Mouse (Mus musculus) thymus, postnatal 4 days (tissue): Measurements from ENCODE around the gene Trib3.

Experiments used
- DNase-seq: peaks from one replicate; pipeline ENCODE4 v3.0.0; 2021

Gene Trib3

DNA sequence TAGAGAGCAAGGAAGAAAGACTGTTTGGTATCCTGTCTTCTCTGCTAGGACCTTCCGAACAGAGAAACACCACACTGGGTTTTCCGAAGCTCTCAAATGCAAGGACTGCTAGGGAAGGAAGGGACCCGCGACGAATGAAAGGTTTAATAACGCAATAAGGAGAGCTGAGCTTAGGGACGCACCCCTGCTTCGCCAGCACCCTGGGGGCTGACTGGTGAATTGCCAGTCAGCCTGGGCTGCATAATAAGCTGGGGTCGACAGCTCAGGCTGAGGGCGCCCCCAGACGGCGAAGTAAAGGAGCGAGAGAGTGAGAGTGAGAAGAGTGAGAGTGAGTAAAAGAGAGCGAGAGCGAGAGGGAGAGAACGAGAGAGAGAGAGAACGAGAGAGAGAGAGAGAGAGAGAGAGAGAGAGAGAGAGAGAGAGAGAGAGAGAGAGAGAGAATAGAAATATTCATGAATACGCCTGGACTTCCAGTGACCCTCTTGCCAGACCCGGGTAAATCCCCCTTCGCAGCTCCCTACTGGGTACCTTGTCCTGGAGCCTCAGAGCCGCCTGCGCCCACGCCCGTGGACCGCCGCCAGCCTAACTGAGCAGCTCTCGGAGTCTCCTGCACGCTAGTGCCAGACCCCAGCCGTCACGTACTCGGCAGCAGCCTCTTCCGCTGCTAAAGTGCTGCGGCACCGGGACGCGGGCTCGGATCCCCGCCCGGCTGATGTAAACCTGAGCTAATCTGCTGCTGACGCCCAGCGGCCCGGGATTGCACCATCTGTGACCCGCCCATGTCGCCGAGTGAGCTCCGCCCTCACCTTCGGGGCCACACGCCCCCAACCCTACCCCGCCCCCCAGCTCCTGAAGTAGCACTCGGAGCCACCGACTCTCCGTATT lies at the start of gene Trib3:
Trib3 (minus strand) TSS at position 704 of the 885 bp plus-strand sequence.
- peak; percentile 95 for DNase-seq

GRCm38 (mm10) chr2:152393225-152394017 lies 49.6 kb upstream of the Trib3 start:
- DNase-seq: no peak

DNA sequence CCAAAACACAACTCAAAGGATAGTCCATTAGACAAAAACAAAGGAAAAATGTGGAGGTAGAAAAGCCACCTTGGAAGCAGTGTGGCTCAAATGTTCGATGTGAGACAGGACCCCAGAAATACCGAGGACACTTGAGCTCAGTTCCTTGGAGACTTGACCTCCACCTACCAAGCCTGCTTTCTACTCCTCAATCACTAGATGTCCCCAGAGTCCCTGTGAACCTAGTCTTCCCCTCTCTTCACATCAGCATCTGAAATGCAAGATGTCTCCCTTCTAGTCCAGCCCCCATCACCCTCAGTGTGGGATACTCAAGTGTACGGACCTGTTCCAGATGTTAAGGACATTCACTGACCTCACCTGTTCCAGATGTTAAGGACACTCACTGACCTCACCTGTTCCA lies 49.0 kb upstream of the Trib3 start:
- DNase-seq: peak; percentile 25

GRCm38 (mm10) chr2:152384191-152384590 lies 40.4 kb upstream of the Trib3 start:
- no peak for DNase-seq

GRCm38 (mm10) chr2:152376345-152376741 lies 32.5 kb upstream of the Trib3 start, which contains the start of gene Nrsn2:
TSS of gene Nrsn2 (minus strand) at chr2:152376638.
- DNase-seq: no peak

- no peak for DNase-seq
These were observed 32.0 kb upstream of the Trib3 start for GRCm38 (mm10) chr2:152375652-152376344.

GRCm38 (mm10) chr2:152373547-152373946 lies 29.7 kb upstream of the Trib3 start:
- no peak for DNase-seq

- DNase-seq: no peak
These were observed 28.8 kb upstream of the Trib3 start for GRCm38 (mm10) chr2:152372661-152373060.

DNA sequence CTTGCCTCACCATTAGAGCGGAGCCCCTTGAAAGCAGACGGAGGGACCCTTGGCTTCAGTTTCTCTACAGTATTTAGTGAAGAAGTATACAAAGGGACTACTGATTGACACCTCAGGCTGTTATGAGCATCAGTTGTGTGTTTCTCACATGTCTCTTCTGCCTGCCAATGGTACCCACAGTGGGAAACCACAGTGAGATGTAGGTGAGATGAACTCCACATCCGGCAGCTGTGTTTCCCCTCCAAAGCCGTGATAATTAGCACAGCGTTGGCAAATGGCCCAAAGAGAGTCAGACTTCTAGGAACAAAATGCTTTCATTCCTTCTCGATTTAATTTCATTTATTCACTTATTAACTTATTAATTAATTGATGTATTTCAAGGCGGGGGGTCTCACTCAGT lies 28.3 kb upstream of the Trib3 start:
- peak; percentile 64 for DNase-seq

DNA sequence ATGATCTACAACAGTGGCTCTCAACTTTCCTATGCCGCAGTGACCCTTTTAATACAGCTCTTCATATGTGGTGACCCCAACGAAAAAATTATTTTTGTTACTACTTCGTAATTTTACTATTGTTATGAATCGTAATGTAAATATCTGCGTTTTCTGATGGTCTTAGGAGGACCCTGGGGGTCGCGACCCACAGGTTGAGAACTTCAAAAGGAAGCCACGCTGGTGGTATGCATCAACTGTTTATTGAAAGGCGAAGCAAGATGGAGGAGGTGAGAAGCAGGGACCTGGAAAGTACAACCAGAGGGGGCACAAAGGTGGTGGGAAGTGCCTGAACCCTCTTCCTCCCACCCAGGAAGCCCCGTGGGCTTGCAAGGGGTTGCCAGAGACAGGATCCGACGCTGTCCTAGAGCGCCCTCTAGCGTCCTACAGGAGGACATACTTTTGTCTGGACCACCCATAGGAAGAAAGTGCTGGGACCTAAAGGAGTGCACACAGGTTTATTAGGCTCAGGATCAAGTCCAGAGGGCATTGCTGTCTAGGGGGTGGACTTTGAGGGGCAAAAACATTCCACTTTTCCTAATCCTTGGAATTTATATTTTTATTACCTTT lies 24.8 kb upstream of the Trib3 start:
- DNase-seq: peak; percentile 79

DNA sequence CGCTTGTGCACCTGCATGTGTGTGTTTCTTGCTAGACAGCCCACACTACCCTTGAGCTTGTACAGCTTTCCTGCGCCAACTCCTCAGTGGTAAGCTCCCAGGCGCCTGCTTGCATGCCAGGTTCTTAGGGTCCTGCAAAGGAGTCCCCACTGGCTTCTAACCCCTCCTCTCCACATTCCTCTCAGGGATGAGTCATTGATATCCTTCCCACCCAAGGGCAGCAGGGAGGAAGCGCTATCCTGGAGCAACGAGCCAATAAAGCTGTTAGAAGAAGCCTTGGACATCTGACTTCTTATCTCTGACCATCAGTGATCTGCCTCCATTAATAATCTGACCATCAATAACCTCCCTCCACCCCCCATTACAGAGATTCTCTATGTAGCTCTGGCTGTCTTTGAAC lies 24.1 kb upstream of the Trib3 start:
- DNase-seq: no peak

DNA sequence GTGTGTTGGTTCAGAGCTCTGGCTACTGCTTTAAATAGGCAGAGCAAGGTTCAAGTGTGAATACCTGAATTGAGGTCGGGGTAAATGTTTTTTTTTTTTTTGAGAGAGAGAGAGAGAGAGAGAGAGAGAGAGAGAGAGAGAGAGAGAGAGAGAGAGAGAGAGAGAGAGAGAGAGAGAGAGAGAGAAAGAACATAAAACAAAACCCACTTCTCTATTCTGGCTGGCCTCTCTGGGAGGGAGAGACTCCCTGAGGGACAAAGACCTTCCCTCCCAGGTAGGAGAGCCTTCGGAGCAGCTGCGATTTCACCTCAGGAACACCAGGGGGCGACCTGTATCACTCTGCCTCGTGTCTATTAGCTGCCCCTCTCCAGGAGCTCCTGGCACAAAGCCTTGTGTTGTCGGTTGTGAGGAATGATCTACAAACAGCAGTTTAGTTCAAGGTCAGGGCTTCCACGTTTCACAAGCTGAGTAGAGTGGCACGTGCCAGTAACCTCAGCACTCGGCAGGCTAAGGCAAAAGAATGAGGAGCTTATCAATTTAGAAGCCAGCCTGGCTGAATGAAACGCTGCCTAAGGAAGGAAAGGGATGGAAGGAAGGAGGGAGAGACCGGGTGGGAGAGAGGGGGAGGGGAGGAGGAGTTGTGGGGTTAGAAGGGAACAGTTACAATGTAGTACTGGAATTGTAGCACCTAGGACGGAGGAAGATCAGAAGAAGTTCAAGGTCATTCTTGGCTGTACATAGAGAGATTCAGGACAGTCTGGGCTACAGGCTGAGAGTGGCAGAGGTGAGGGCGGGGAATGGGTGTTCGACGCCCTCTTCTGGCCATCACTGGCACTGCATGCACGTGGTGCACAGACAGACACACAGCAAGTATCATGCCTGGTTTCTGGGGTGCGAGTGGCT lies 19.7 kb upstream of the Trib3 start:
- peak; percentile 80 for DNase-seq

DNA sequence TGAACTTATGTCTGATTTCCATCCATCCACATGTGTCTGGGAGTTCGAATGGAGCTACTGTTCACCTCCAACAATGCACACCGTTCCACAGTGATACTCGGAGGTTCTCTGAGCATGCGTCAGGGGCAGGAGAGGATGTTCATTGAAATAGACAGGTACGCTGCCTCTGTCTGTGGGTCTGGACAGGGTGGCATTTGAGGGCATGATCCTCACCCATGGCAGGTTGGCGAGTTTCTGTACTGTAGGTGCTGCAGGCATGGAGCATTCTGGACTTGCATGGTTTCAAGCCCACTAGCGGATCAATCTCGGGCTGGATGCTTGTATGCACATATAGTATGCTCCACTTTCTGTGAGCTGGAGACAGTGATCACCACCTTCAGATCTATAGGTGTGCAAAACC lies 17.4 kb upstream of the Trib3 start:
- DNase-seq: no peak

- DNase-seq: peak; percentile 36
These were observed 16.5 kb upstream of the Trib3 start for GRCm38 (mm10) chr2:152360271-152360775.

DNA sequence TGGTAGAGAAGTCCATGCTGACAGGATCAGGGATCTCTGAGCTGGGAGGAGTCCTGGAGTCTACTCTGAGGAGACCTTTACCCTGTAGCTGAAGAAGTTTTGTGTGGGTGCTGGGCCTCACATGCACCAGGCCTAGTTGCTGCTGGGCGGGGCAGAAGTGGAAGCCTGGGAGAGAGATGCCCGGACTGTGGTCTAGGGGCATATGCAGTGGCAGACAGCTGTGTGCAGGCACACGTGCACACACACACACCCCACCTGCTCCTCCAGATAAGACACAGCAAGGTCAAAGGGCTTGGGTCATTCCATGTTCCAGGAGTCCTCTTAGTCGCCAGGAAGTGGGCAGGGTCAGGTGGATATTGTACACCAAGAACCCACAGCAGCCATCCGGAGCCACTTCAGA lies 15.8 kb upstream of the Trib3 start:
- peak; percentile 37 for DNase-seq

DNA sequence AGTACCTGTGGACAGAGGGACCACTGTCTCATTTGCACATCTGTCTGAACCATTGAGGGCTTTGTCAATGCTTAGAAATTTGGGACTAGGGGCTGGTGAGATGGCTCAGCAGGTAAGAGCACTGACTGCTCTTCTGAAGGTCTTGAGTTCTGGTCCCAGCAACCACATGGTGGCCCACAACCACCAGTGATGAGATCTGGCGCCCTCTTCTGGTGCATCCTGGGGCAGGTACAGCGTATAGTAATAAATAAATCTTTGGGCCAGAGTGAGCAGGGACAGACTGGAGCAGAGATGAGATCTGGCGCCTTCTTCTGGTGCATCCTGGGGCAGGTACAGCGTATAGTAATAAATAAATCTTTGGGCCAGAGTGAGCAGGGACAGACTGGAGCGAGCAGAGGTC lies 15.1 kb upstream of the Trib3 start:
- peak; percentile 67 for DNase-seq

- no peak for DNase-seq
These were observed 13.4 kb upstream of the Trib3 start for GRCm38 (mm10) chr2:152357254-152357653.

GRCm38 (mm10) chr2:152349842-152350540 lies 6.2 kb upstream of the Trib3 start:
- no peak for DNase-seq

DNA sequence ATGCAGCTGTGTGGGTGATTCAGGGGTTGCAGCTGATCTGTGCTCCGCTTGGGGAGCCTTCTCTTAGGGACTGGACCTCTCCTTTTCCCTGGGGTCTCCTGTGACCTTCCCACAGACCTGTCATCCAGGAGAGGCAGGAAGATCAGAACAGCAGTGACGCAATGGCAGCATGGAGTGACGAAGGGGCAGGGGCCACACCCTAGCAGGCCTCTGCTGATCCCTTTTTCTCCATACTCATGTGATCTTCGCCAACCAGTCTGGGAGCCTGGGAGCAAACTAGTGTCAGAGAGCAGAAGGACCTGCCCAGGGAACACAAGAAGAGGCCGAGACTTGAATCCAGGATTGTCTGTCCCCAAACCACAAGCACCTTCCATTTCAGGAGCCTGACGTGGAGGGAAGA lies 5.4 kb upstream of the Trib3 start:
- no peak for DNase-seq

DNA sequence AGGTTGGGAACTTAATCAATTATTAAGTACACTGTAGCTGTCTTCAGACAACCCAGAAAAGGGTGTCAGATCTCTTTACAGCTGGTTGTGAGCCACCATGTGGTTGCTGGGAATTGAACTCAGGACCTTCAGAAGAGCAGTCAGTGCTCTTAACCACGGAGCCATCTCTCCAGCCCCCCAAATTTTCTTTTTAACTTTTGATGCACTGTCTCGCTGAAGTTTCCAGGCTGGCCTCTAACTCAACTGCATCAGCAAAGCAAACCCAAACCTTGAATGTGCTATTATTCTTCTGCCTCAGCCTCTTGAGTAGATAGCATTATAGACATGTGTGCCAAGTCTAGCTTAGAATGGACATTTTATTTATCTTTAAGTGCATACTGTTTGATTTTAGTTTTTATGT lies 3.9 kb upstream of the Trib3 start:
- DNase-seq: no peak
